Mouse (Mus musculus): ENCODE data around the gene Mcub. TPM values are rescaled to one million over a fixed set of nuclear protein-coding genes. Genes with fewer than 3 reads are reported as not detected.

Mcub gene
- polyA plus RNA-seq (2012; rRNA removed) = 1.8 and 2.9 TPM in 2 replicates

- no peak for TF ChIP-seq CTCF (IDR thresholded peaks at IDR 0.05; ENCODE audit: extremely low read depth, insufficient read depth, low read length)
- TF ChIP-seq POLR2A (IDR thresholded peaks at IDR 0.05; ENCODE audit: extremely low read depth, insufficient read depth, low read length) = no peak
Observed at GRCm38 (mm10) chr3:129969432-129970395, at the start of gene Mcub. TSS of gene Mcub (minus strand) at chr3:129970206.

GRCm38 (mm10) chr3:130012943-130013342 lies 42.9 kb upstream of the Mcub start:
- no peaks in the 10 kb centered on the region; the same call in 1 of the 2 replicates for H3K4me1 ChIP-seq (ENCODE audit: control insufficient read depth, insufficient read depth, low read length)
- no peak overlapping the region for H3K27ac ChIP-seq (ENCODE audit: insufficient read depth, low read length)
- H3K4me3 ChIP-seq (ENCODE audit: insufficient read depth, low read length) = no peak overlapping the region
- TF ChIP-seq CTCF (IDR thresholded peaks at IDR 0.05; ENCODE audit: extremely low read depth, insufficient read depth, low read length) (no peak), POLR2A (IDR thresholded peaks at IDR 0.05; ENCODE audit: extremely low read depth, insufficient read depth, low read length) (no peak)

More at GRCm38 (mm10) chr3:129969432-129970395, at the start of gene Mcub:
- peak within 1 kb of the TSS; percentile 34 for H3K4me3 ChIP-seq (ENCODE audit: insufficient read depth, low read length)
- no peaks in the 10 kb centered on the region for H3K4me1 ChIP-seq (ENCODE audit: control insufficient read depth, insufficient read depth, low read length)
- no peak within 1 kb of the TSS for H3K27ac ChIP-seq (ENCODE audit: insufficient read depth, low read length)

- Histone ChIP-seq H3K27ac (ENCODE audit: insufficient read depth, low read length) (no peak overlapping the region), H3K4me1 (ENCODE audit: control insufficient read depth, insufficient read depth, low read length) (no peaks in the 10 kb centered on the region; the same call in 1 of the 2 replicates), H3K4me3 (ENCODE audit: insufficient read depth, low read length) (no peak overlapping the region)
- no peak for TF ChIP-seq POLR2A (IDR thresholded peaks at IDR 0.05; ENCODE audit: extremely low read depth, insufficient read depth, low read length)
- no peak for TF ChIP-seq CTCF (IDR thresholded peaks at IDR 0.05; ENCODE audit: extremely low read depth, insufficient read depth, low read length)
Observed at GRCm38 (mm10) chr3:130011236-130011635, 41.2 kb upstream of the Mcub start.

- no peak overlapping the region for H3K4me3 ChIP-seq (ENCODE audit: insufficient read depth, low read length)
- no peak for TF ChIP-seq CTCF (IDR thresholded peaks at IDR 0.05; ENCODE audit: extremely low read depth, insufficient read depth, low read length)
- TF ChIP-seq POLR2A (IDR thresholded peaks at IDR 0.05; ENCODE audit: extremely low read depth, insufficient read depth, low read length) = no peak
- H3K4me1 ChIP-seq (ENCODE audit: control insufficient read depth, insufficient read depth, low read length) = no peaks in the 10 kb centered on the region
- no peak overlapping the region for H3K27ac ChIP-seq (ENCODE audit: insufficient read depth, low read length)
Observed at GRCm38 (mm10) chr3:130006141-130006540, 36.1 kb upstream of the Mcub start.

GRCm38 (mm10) chr3:130000926-130001325 lies 30.9 kb upstream of the Mcub start:
- H3K4me3 ChIP-seq (ENCODE audit: insufficient read depth, low read length) = no peak overlapping the region
- no peak overlapping the region for H3K27ac ChIP-seq (ENCODE audit: insufficient read depth, low read length)
- peaks cover 2% of the 10 kb centered on the region for H3K4me1 ChIP-seq (ENCODE audit: control insufficient read depth, insufficient read depth, low read length)
- TF ChIP-seq CTCF (IDR thresholded peaks at IDR 0.05; ENCODE audit: extremely low read depth, insufficient read depth, low read length) = no peak
- TF ChIP-seq POLR2A (IDR thresholded peaks at IDR 0.05; ENCODE audit: extremely low read depth, insufficient read depth, low read length) = no peak

GRCm38 (mm10) chr3:129998526-129998925 lies 28.5 kb upstream of the Mcub start:
- TF ChIP-seq CTCF (IDR thresholded peaks at IDR 0.05; ENCODE audit: extremely low read depth, insufficient read depth, low read length) = no peak
- TF ChIP-seq POLR2A (IDR thresholded peaks at IDR 0.05; ENCODE audit: extremely low read depth, insufficient read depth, low read length) = no peak
- Histone ChIP-seq H3K4me1 (ENCODE audit: control insufficient read depth, insufficient read depth, low read length) (peaks cover 2% of the 10 kb centered on the region), H3K4me3 (ENCODE audit: insufficient read depth, low read length) (no peak overlapping the region), H3K27ac (ENCODE audit: insufficient read depth, low read length) (no peak overlapping the region)

- no peak overlapping the region for H3K27ac ChIP-seq (ENCODE audit: insufficient read depth, low read length)
Observed at GRCm38 (mm10) chr3:129998001-129998400, 28.0 kb upstream of the Mcub start.

GRCm38 (mm10) chr3:129997324-129997723 lies 27.3 kb upstream of the Mcub start:
- TF ChIP-seq CTCF (IDR thresholded peaks at IDR 0.05; ENCODE audit: extremely low read depth, insufficient read depth, low read length) (no peak), POLR2A (IDR thresholded peaks at IDR 0.05; ENCODE audit: extremely low read depth, insufficient read depth, low read length) (no peak)
- Histone ChIP-seq H3K27ac (ENCODE audit: insufficient read depth, low read length) (no peak overlapping the region), H3K4me3 (ENCODE audit: insufficient read depth, low read length) (no peak overlapping the region), H3K4me1 (ENCODE audit: control insufficient read depth, insufficient read depth, low read length) (peaks cover 2% of the 10 kb centered on the region)

More at GRCm38 (mm10) chr3:129998001-129998400, 28.0 kb upstream of the Mcub start:
- no peak overlapping the region for H3K4me3 ChIP-seq (ENCODE audit: insufficient read depth, low read length)
- H3K4me1 ChIP-seq (ENCODE audit: control insufficient read depth, insufficient read depth, low read length) = peaks cover 2% of the 10 kb centered on the region
- TF ChIP-seq POLR2A (IDR thresholded peaks at IDR 0.05; ENCODE audit: extremely low read depth, insufficient read depth, low read length) = no peak

GRCm38 (mm10) chr3:129987297-129987696 lies 17.3 kb upstream of the Mcub start:
- H3K4me1 ChIP-seq (ENCODE audit: control insufficient read depth, insufficient read depth, low read length) = 0 out of 2 replicates have a peak, but pooled peaks cover 2% of the 10 kb centered on the region
- no peak overlapping the region for H3K4me3 ChIP-seq (ENCODE audit: insufficient read depth, low read length)
- no peak overlapping the region for H3K27ac ChIP-seq (ENCODE audit: insufficient read depth, low read length)
- TF ChIP-seq CTCF (IDR thresholded peaks at IDR 0.05; ENCODE audit: extremely low read depth, insufficient read depth, low read length) (no peak), POLR2A (IDR thresholded peaks at IDR 0.05; ENCODE audit: extremely low read depth, insufficient read depth, low read length) (no peak)

GRCm38 (mm10) chr3:129985335-129985734 lies 15.3 kb upstream of the Mcub start:
- H3K27ac ChIP-seq (ENCODE audit: insufficient read depth, low read length) = no peak overlapping the region
- no peak overlapping the region for H3K4me3 ChIP-seq (ENCODE audit: insufficient read depth, low read length)
- H3K4me1 ChIP-seq (ENCODE audit: control insufficient read depth, insufficient read depth, low read length) = 0 out of 2 replicates have a peak, but pooled peaks cover 2% of the 10 kb centered on the region
- TF ChIP-seq CTCF (IDR thresholded peaks at IDR 0.05; ENCODE audit: extremely low read depth, insufficient read depth, low read length) (no peak), POLR2A (IDR thresholded peaks at IDR 0.05; ENCODE audit: extremely low read depth, insufficient read depth, low read length) (no peak)

Data from cortical plate, adult 2 months (tissue).